Mouse (Mus musculus) E14TG2a.4 (cell line): ENCODE results near the gene Gpr22.

ENCODE experiments used
- H3K27me3 ChIP-seq: 2 replicates; pipeline ENCODE4 v1.6.1; 2014; ENCODE audit warnings: low read length, control low read depth; ENCODE audit not compliant: insufficient read depth
- H3K36me3 ChIP-seq: 2 replicates; pipeline ENCODE4 v1.6.1; 2014; ENCODE audit warnings: low read length, control low read depth; ENCODE audit not compliant: insufficient read depth
- H3K4me1 ChIP-seq: replicated peaks from 2 replicates; pipeline ENCODE4 v1.6.1; 2014; ENCODE audit warnings: low read depth, low read length, control low read depth
- H3K4me3 ChIP-seq: replicated peaks from 2 replicates; pipeline ENCODE4 v1.5.1; 2014; ENCODE audit warnings: mild to moderate bottlenecking, low read length
- H3K9me3 ChIP-seq: 2 replicates; pipeline ENCODE4 v1.6.1; 2014; ENCODE audit warnings: low read length, control low read depth
- CTCF ChIP-seq: conservative IDR thresholded peaks from 2 replicates; pipeline ENCODE4 v1.5.1; 2014; ENCODE audit warnings: low read length
- NANOG ChIP-seq: IDR thresholded peaks from 2 replicates; pipeline ENCODE4 v1.6.1; 2014; ENCODE audit warnings: borderline replicate concordance, low read length, mixed read lengths
- POU5F1 ChIP-seq: IDR thresholded peaks from 2 replicates; pipeline ENCODE4 v1.6.1; 2014; ENCODE audit warnings: low read length, borderline replicate concordance

The Gpr22 gene

DNA sequence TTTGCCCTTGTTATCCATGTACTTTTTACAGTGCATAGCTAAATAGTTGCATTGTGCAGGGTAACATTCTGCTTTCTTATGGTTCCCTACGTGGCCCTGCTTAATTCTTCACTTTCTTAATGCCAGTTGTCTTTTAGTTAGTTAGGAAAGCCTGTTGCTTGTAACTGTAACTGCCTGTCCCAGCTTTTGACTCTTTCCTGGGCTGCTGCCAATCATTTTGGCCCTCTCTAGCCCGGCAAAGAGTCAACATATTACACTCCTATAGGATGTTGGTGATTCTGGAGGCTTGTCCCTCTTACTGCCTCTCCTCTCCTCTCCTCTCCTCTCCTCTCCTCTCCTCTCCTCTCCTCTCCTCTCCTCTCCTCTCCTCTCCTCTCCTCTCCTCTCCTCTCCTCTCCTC, 7.6 kb downstream of the Gpr22 start:
- no peak for TF ChIP-seq CTCF
- TF ChIP-seq POU5F1 = no peak
- TF ChIP-seq NANOG = no peak
- Histone ChIP-seq H3K9me3 (no peaks in the 10 kb centered on the region), H3K36me3 (no peaks in the 10 kb centered on the region), H3K4me1 (no peaks in the 10 kb centered on the region), H3K4me3 (no peak overlapping the region), H3K27me3 (no peaks in the 10 kb centered on the region)

DNA sequence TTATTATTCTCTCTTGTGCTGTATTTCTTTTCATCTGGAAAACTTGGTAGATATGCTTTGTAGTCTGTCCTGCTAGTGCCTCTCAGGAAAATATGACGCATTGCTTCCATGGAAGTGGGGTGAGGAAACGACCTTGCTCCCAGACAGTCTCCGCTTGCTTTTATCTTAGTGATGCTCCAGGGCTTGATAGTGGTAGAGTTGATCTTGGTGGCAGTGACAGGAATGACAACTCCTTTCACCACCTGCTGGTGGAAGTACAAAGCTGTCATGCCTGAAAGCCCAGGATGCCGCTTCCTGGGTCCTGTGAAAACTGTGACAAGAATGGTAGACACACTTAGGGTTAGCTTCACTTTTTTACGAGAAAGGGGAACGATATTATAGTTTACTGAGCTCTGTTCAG, 9.8 kb downstream of the Gpr22 start:
- no peak overlapping the region for H3K4me3 ChIP-seq
- H3K27me3 ChIP-seq = no peaks in the 10 kb centered on the region
- H3K9me3 ChIP-seq = no peaks in the 10 kb centered on the region
- no peak for TF ChIP-seq CTCF
- no peak for TF ChIP-seq NANOG
- no peak for TF ChIP-seq POU5F1
- H3K36me3 ChIP-seq = no peaks in the 10 kb centered on the region
- no peaks in the 10 kb centered on the region for H3K4me1 ChIP-seq

DNA sequence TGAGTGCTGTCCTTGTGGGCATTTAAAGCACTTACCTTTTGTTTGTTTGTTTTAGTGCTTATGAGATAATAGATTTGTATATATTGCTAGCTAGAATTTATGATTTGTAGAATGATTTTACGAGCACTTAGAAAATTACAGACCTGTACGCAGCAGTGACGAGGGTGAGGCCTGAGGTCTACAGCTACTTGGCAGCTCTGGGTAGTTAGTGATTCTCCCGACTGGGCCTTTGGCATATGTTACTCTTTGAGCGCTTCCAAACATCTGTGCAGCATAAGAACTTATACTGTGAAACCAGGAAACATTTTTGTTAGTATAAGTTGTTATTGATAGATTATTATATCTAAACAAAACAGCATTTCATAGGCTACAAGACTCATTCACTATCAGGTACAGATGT, 12.3 kb downstream of the Gpr22 start:
- Histone ChIP-seq H3K27me3 (no peaks in the 10 kb centered on the region), H3K4me3 (no peak overlapping the region), H3K9me3 (peaks cover 8% of the 10 kb centered on the region), H3K4me1 (no peaks in the 10 kb centered on the region), H3K36me3 (peaks cover 4% of the 10 kb centered on the region; the same call in 1 of the 2 replicates)
- TF ChIP-seq CTCF (no peak), NANOG (no peak), POU5F1 (no peak)

DNA sequence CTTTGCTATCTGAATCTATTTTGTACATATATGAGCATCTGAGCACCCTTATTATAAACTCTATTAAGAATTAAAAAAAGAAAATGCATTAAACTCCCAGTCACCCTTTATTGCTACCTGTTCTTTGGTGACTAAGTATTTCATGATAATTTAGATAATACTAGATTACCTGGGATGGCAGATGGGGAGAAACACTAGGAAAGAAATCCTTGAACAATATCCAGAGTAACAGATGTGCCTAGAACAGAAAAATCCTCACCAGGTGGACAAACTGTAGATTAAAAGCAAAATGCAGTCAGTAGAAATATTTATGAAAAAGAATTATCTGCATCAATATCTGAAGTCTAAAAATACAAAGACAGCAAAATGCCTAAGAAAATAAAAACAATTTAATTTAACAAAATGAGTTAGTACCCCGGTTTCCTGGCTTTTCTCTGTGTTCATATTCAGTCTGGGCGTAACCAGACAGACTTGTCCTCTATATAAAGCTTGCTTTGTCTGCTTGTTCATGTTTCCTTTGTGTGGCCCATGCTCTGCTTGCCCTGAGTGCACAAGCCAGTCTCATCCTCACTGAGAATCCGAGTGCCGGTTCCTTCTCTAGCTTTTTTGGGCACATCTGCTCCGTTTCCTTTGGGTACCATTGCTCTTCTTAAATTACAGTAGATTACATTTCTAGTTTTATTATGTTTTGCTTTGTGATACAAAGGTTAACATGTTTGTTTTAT, 13.0 kb downstream of the Gpr22 start:
- Histone ChIP-seq H3K27me3 (no peaks in the 10 kb centered on the region), H3K9me3 (peaks cover 8% of the 10 kb centered on the region), H3K4me1 (no peaks in the 10 kb centered on the region), H3K36me3 (peaks cover 4% of the 10 kb centered on the region; the same call in 1 of the 2 replicates), H3K4me3 (no peak overlapping the region)
- TF ChIP-seq POU5F1 = no peak
- no peak for TF ChIP-seq CTCF
- no peak for TF ChIP-seq NANOG

DNA sequence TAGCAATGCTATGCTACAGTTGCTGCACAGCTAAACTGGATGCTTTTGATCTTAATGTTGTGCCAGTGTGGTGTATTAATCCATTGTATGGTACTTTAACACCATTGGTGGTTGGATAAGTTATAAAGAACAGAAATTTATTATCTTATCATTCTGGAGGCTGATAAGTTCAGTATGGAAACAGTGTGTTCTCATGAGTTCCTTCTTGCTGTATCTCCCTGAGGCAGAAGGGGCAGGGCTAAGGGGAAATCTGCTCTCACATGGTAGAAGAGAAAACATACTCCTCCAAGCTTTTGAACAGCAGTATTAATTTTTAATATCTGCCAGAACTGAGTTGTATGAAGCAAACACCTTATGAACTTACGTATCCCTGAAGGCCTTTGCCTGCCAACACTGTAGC, 20.5 kb downstream of the Gpr22 start:
- TF ChIP-seq NANOG = no peak
- TF ChIP-seq POU5F1 = no peak
- TF ChIP-seq CTCF = no peak
- H3K4me3 ChIP-seq = no peak overlapping the region
- H3K27me3 ChIP-seq = no peaks in the 10 kb centered on the region
- H3K36me3 ChIP-seq = peaks cover 4% of the 10 kb centered on the region; the same call in 1 of the 2 replicates
- no peaks in the 10 kb centered on the region for H3K4me1 ChIP-seq
- peaks cover 8% of the 10 kb centered on the region for H3K9me3 ChIP-seq

DNA sequence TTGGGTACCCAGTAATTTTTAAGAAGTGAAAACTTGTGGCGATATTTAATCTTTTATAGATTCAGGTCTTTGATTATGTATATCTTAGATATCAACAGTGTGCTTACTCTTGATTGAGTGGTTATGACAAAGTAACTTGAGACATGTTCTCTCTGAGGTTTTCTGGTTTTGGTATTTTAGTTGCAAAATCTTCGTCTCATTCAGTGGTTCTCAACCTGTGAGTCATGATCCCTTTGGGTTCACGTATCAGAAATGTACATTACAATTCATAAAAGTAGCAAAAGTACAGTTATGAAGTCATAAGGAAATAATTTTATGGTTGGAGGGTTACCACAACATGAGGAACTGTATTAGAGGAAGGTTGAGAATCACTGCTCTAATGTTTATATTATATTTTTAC, 27.1 kb downstream of the Gpr22 start:
- no peak for TF ChIP-seq NANOG
- TF ChIP-seq POU5F1 = no peak
- TF ChIP-seq CTCF = no peak
- Histone ChIP-seq H3K4me1 (no peaks in the 10 kb centered on the region), H3K4me3 (no peak overlapping the region), H3K27me3 (no peaks in the 10 kb centered on the region), H3K36me3 (no peaks in the 10 kb centered on the region), H3K9me3 (no peaks in the 10 kb centered on the region)

DNA sequence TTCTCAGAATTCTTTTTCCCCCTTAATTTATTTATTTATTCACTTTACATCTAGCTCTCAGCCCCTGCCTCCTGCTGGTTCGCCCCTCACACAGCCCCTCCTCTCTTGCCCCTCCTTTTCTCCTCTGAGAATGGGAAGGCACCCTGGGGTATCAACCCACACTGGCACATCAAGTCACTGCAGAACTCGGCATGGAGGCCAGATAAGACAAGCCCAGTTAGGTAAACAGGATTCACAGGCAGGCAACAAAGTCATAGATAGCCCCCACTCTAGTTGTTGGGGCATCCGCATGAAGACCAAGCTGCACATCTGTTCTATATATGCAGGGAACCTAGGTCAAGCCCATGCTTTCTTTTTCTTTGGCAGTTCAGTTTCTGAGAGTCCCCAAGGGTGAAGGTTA, 46.6 kb downstream of the Gpr22 start:
- Histone ChIP-seq H3K36me3 (peaks cover 64% of the 10 kb centered on the region), H3K27me3 (no peaks in the 10 kb centered on the region), H3K4me1 (peaks cover 4% of the 10 kb centered on the region), H3K4me3 (no peak overlapping the region), H3K9me3 (0 out of 2 replicates have a peak, but pooled peaks cover 3% of the 10 kb centered on the region)
- TF ChIP-seq CTCF (no peak), NANOG (no peak), POU5F1 (no peak)

DNA sequence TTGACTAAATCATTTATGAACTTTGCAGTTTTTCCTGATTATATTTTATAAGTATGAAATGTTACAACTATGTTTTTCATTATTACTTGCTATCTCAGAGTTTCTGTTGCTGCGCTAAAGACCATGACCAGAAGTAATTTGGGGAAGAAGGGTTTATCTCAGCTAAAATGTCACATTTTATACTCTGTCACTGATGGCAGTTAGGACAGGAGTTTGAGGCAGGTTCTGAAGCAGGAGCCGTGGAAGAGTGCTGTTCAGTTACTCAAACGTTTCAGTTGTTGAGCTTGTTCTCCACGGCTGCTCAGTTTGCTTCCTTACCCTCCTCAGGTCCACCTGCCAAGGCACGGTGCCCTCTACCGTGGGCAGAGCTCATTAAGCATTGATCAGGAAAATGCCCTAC, 47.7 kb downstream of the Gpr22 start:
- H3K9me3 ChIP-seq = 0 out of 2 replicates have a peak, but pooled peaks cover 3% of the 10 kb centered on the region
- H3K27me3 ChIP-seq = no peaks in the 10 kb centered on the region
- no peak overlapping the region for H3K4me3 ChIP-seq
- peaks cover 4% of the 10 kb centered on the region for H3K4me1 ChIP-seq
- TF ChIP-seq NANOG = no peak
- TF ChIP-seq POU5F1 = no peak
- TF ChIP-seq CTCF = no peak
- H3K36me3 ChIP-seq = peaks cover 60% of the 10 kb centered on the region
